In genomic region chr4:45848109-45848824, GRCm38 (mm10) we compare ENCODE assay signal across 15 mouse cellular contexts. TPM values are rescaled to one million over a fixed set of nuclear protein-coding genes. Genes with fewer than 3 reads are reported as not detected.
DNase-seq lines count a peak whose midpoint lies in the region; ATAC-seq and TF ChIP-seq lines count a peak whose summit lies in the region.
"Had no signal": no experiment of that assay in that cellular context is flagged by ENCODE, and none has a peak within 500 bp of the region (broad histone marks: within the 10 kb centered on the region; RNA-seq: fewer than 3 reads in every experiment).

TSS of gene Stra6l (plus strand) at chr4:45848664.

- no peak for TF ChIP-seq POLR2A in bone marrow macrophage, adult 2 months (IDR thresholded peaks at IDR 0.05; ENCODE audit: borderline replicate concordance, low read depth, low read length)

- H3K9ac ChIP-seq in limb, embryonic 12.5 days (replicated peaks): no peak within 1 kb of the TSS
- H3K9ac ChIP-seq: hindbrain, embryonic 15.5 days had no signal

- peak; percentile 48 for DNase-seq in embryo, embryonic 11 days
- no peak for DNase-seq in embryo, embryonic 10 days (ENCODE audit: low spot score)
- no peak for DNase-seq in yolk sac, embryonic 10.5 days (ENCODE audit: low spot score)
- DNase-seq in B cell, adult 2 months: no peak
- DNase-seq in frontal cortex, postnatal 36 days (ENCODE audit: low spot score in 2 of 2): no peak
- DNase-seq: cerebellum, adult 9-10 months; gastrocnemius, postnatal 25 days; right cerebral cortex, postnatal 4 days had no signal

- WGBS in limb, embryonic 12.5 days: 13% methylated on average over 10 of the region's 10 CpGs

- H3K27ac ChIP-seq in bone marrow macrophage, adult 2 months (ENCODE audit: insufficient read depth, low read depth, low read length): peak within 1 kb of the TSS; percentile 78
- no peak within 1 kb of the TSS for H3K27ac ChIP-seq in limb, embryonic 12.5 days
- H3K27ac ChIP-seq: hindbrain, embryonic 15.5 days; stomach, postnatal 0 days had no signal

- peaks cover 46% of the 10 kb centered on the region for H3K4me1 ChIP-seq in bone marrow macrophage, adult 2 months (ENCODE audit: control insufficient read depth, insufficient read depth, low read length)
- H3K4me1 ChIP-seq in limb, embryonic 12.5 days (replicated peaks): peaks cover 37% of the 10 kb centered on the region
- H3K4me1 ChIP-seq: hindbrain, embryonic 15.5 days had no signal

- no peak within 1 kb of the TSS for H3K4me3 ChIP-seq in bone marrow macrophage, adult 2 months (ENCODE audit: insufficient read depth, low read length)
- H3K4me3 ChIP-seq in limb, embryonic 12.5 days (replicated peaks): peak within 1 kb of the TSS; percentile 20
- H3K4me3 ChIP-seq: hindbrain, embryonic 15.5 days had no signal

- H3K36me3 ChIP-seq in limb, embryonic 12.5 days: no peaks in the 10 kb centered on the region
- H3K36me3 ChIP-seq: hindbrain, embryonic 15.5 days had no signal

- H3K9me3 ChIP-seq in limb, embryonic 12.5 days: no peaks in the 10 kb centered on the region
- H3K9me3 ChIP-seq: hindbrain, embryonic 15.5 days had no signal

- peak; percentile 55; the same call in 1 of the 2 replicates for ATAC-seq in limb, embryonic 12.5 days (ENCODE audit: insufficient number of reproducible peaks, insufficient read depth, low FRiP score, low TSS enrichment, low read depth)
- ATAC-seq in megakaryocyte, adult 5-6 weeks (ENCODE audit: poor library complexity, severe bottlenecking): peak; percentile 47; the same call in 1 of the 2 replicates
- ATAC-seq: forebrain, embryonic 16.5 days had no signal

- no peak for TF ChIP-seq CTCF in bone marrow macrophage, adult 2 months (IDR thresholded peaks at IDR 0.05; ENCODE audit: low read depth, low read length)

- peak within 1 kb of the TSS; percentile 45 for H3K4me2 ChIP-seq in limb, embryonic 12.5 days
- H3K4me2 ChIP-seq: hindbrain, embryonic 15.5 days had no signal

- H3K27me3 ChIP-seq in limb, embryonic 12.5 days: peaks cover 68% of the 10 kb centered on the region

RNA-seq across cellular contexts. Expression of gene Stra6l, which starts in this region (rescaled TPM):
- 0.79 and 0.82 TPM in 2 replicates for polyA plus RNA-seq in bone marrow macrophage, adult 2 months (2012; ENCODE audit: insufficient read depth, insufficient read length, missing spikeins)
- polyA plus RNA-seq in limb, embryonic 12.5 days (2016; fragmentation: Nextera tagmentation; extraction: Ambion mirVana): 1.7 and 2.0 TPM in 2 replicates
- total RNA-seq in megakaryocyte, adult 5-6 weeks (2015): 0.11 and 0.22 TPM in 2 replicates
- 0.07 and 0.33 TPM in 2 replicates for total RNA-seq in megakaryocyte, adult 5-6 weeks (2017)
- total RNA-seq: gastrocnemius, postnatal 25 days; left cerebral cortex, postnatal 25 days had no signal

Comparison
In these comparisons a context has a peak if more than half of its experiments do, and no peak if none do; other contexts are left out.
1. Peak in ATAC-seq in megakaryocyte, adult 5-6 weeks; RNA of the gene not detected or under 1 TPM.